Mouse (Mus musculus): ENCODE measurements at regions not wholly inside any gene's neighbourhood (a gene's known extent, or its start where the extent isn't known, plus 50 kb on each side); places are given as distances from the start of the nearest gene placed in this dataset.

GRCm38 (mm10) chr6:17224852-17225251 is 56.1 kb upstream of the Cav2 start:
- no peak for DNase-seq (ENCODE audit: low spot score in 2 of 2)

DNA sequence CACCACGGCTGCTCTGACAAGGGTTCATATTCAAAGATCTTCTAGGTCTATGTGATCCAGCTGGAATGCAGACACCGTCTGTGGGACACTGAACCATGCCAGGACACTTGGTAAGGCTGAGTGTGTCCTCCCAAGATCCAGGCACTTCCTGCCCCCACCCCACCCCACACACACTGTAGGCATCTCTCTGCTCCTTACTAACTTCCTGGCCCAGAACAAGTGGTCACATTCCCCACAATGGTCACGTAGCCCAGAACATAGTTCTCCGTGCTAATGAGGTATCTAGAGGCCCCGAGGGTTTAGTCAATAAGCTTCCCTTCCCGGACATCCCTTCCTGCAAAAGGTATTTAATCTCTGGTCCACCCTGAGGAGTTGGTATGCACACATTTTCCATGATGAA is 54.5 kb upstream of the Cav2 start:
- DNase-seq (ENCODE audit: low spot score in 2 of 2), result no peak

All from frontal cortex, postnatal 10 days (tissue).